Mouse (Mus musculus) forebrain, embryonic 13.5 days (tissue): ENCODE data around the gene Trpc6. TPM values are rescaled to one million over a fixed set of nuclear protein-coding genes. Genes with fewer than 3 reads are reported as not detected.

ENCODE experiments used
- ATAC-seq: fragments of 200-750 bp; cut with Nextera tagmentation; 2 replicates; pipeline ENCODE4 v1.8.0; 2017
- H3K27ac ChIP-seq: fragments of 300-500 bp; sonication (generic); 2 replicates; pipeline ENCODE4 v1.5.1; 2015; ENCODE audit warnings: inconsistent platforms, mild to moderate bottlenecking, moderate library complexity
- H3K27me3 ChIP-seq: fragments of 300-500 bp; sonication (generic); 2 replicates; pipeline ENCODE4 v1.6.1; 2015; ENCODE audit warnings: mild to moderate bottlenecking, inconsistent platforms
- H3K36me3 ChIP-seq: fragments of 300-500 bp; sonication (generic); 2 replicates; pipeline ENCODE4 v1.6.1; 2015; ENCODE audit warnings: mild to moderate bottlenecking, inconsistent platforms; ENCODE audit not compliant: poor library complexity, severe bottlenecking
- H3K4me1 ChIP-seq: fragments of 300-500 bp; sonication (generic); 2 replicates; pipeline ENCODE4 v1.6.1; 2015; ENCODE audit warnings: inconsistent platforms
- H3K4me2 ChIP-seq: fragments of 300-500 bp; sonication (generic); 2 replicates; pipeline ENCODE4 v1.6.1; 2015; ENCODE audit warnings: inconsistent platforms, mild to moderate bottlenecking, moderate library complexity
- H3K4me3 ChIP-seq: fragments of 300-500 bp; sonication (generic); 2 replicates; pipeline ENCODE4 v1.5.1; 2015; ENCODE audit warnings: mild to moderate bottlenecking, inconsistent platforms
- H3K9ac ChIP-seq: fragments of 300-500 bp; sonication (generic); 2 replicates; pipeline ENCODE4 v1.6.1; 2015; ENCODE audit warnings: mild to moderate bottlenecking, inconsistent platforms
- H3K9me3 ChIP-seq: fragments of 300-500 bp; sonication (generic); replicated peaks from 2 replicates; pipeline ENCODE4 v1.6.1; 2016; ENCODE audit warnings: inconsistent platforms
- WGBS: fragments of 180-500 bp; shearing (Covaris S2); methylation state at CpG from one replicate; pipeline ENCODE4 v1.1.7; 2015; 5-methylcytosine and 5-hydroxymethylcytosine counted together
- polyA plus RNA-seq: library from polyadenylated mRNA; unstranded; fragments of >200 nt; fragmentation: Nextera tagmentation; extraction: Ambion mirVana; gene quantifications from 2 replicates; pipeline ENCODE4 v1.2.1, GENCODE M21; 2015

Gene Trpc6
- 0.61 and 0.63 TPM in 2 replicates for polyA plus RNA-seq

GRCm38 (mm10) chr9:8544041-8544794 lies at the start of gene Trpc6:
Gene Trpc6 (plus strand): TSS chr9:8544142.
- Histone ChIP-seq H3K27me3 (peaks cover 8% of the 10 kb centered on the region), H3K4me1 (0 out of 2 replicates have a peak, but pooled peaks cover 13% of the 10 kb centered on the region), H3K4me3 (peak within 1 kb of the TSS; percentile 58), H3K9ac (peak within 1 kb of the TSS; percentile 71), H3K27ac (no peak within 1 kb of the TSS), H3K36me3 (no peaks in the 10 kb centered on the region), H3K4me2 (peak within 1 kb of the TSS; percentile 97), H3K9me3 (no peaks in the 10 kb centered on the region)
- WGBS, result under 1% methylated on average over 44 of the region's 44 CpGs
- peak; percentile 92 for ATAC-seq

GRCm38 (mm10) chr9:8520911-8521310 lies 23.0 kb upstream of the Trpc6 start:
- Histone ChIP-seq H3K4me1 (no peaks in the 10 kb centered on the region), H3K27me3 (no peaks in the 10 kb centered on the region), H3K9me3 (no peaks in the 10 kb centered on the region), H3K27ac (no peak overlapping the region), H3K4me3 (no peak overlapping the region), H3K4me2 (no peak overlapping the region), H3K9ac (no peak overlapping the region), H3K36me3 (no peaks in the 10 kb centered on the region)
- ATAC-seq, result no peak

- no peak overlapping the region for H3K9ac ChIP-seq
- ATAC-seq, result no peak
- no peak overlapping the region for H3K4me3 ChIP-seq
- H3K4me1 ChIP-seq, result no peaks in the 10 kb centered on the region
- H3K9me3 ChIP-seq, result no peaks in the 10 kb centered on the region
- WGBS, result 94% methylated on average over 1 of the region's 1 CpGs
- H3K27ac ChIP-seq, result no peak overlapping the region
- H3K36me3 ChIP-seq, result no peaks in the 10 kb centered on the region
- no peaks in the 10 kb centered on the region for H3K27me3 ChIP-seq
- no peak overlapping the region for H3K4me2 ChIP-seq
These were observed 10.3 kb upstream of the Trpc6 start for GRCm38 (mm10) chr9:8533670-8534069.

- H3K36me3 ChIP-seq, result no peaks in the 10 kb centered on the region
- WGBS, result 75% methylated on average over 2 of the region's 2 CpGs
- H3K27me3 ChIP-seq, result peaks cover 8% of the 10 kb centered on the region
- H3K4me3 ChIP-seq, result no peak overlapping the region
- H3K4me2 ChIP-seq, result peak overlapping the region; percentile 97; the same call in 1 of the 2 replicates
- no peak for ATAC-seq
- H3K9ac ChIP-seq, result no peak overlapping the region
- H3K27ac ChIP-seq, result no peak overlapping the region
- no peaks in the 10 kb centered on the region for H3K9me3 ChIP-seq
- H3K4me1 ChIP-seq, result 0 out of 2 replicates have a peak, but pooled peaks cover 13% of the 10 kb centered on the region
These were observed 1.3 kb downstream of the Trpc6 start for GRCm38 (mm10) chr9:8545236-8545635.

- Histone ChIP-seq H3K9ac (no peak overlapping the region), H3K9me3 (no peaks in the 10 kb centered on the region), H3K27ac (no peak overlapping the region), H3K4me1 (no peaks in the 10 kb centered on the region), H3K27me3 (no peaks in the 10 kb centered on the region), H3K36me3 (no peaks in the 10 kb centered on the region), H3K4me3 (no peak overlapping the region), H3K4me2 (no peak overlapping the region)
- ATAC-seq, result no peak
- 65% methylated on average over 1 of the region's 1 CpGs for WGBS
These were observed 14.6 kb downstream of the Trpc6 start for GRCm38 (mm10) chr9:8558574-8558973.

- Histone ChIP-seq H3K4me1 (no peaks in the 10 kb centered on the region), H3K9ac (no peak overlapping the region), H3K4me3 (no peak overlapping the region), H3K9me3 (no peaks in the 10 kb centered on the region), H3K4me2 (no peak overlapping the region), H3K36me3 (no peaks in the 10 kb centered on the region), H3K27ac (no peak overlapping the region), H3K27me3 (no peaks in the 10 kb centered on the region)
- 49% methylated on average over 6 of the region's 6 CpGs for WGBS
- ATAC-seq, result no peak
These were observed 48.7 kb downstream of the Trpc6 start for GRCm38 (mm10) chr9:8592618-8593017.

GRCm38 (mm10) chr9:8597089-8597488 lies 53.1 kb downstream of the Trpc6 start:
- Histone ChIP-seq H3K4me3 (no peak overlapping the region), H3K36me3 (no peaks in the 10 kb centered on the region), H3K27ac (no peak overlapping the region), H3K27me3 (no peaks in the 10 kb centered on the region), H3K4me1 (no peaks in the 10 kb centered on the region), H3K4me2 (no peak overlapping the region), H3K9me3 (no peaks in the 10 kb centered on the region), H3K9ac (no peak overlapping the region)
- peak; percentile 41; the same call in 1 of the 2 replicates for ATAC-seq
- 43% methylated on average over 1 of the region's 1 CpGs for WGBS

- H3K4me3 ChIP-seq, result no peak overlapping the region
- H3K9ac ChIP-seq, result no peak overlapping the region
- ATAC-seq, result no peak
- no peaks in the 10 kb centered on the region for H3K36me3 ChIP-seq
- H3K4me1 ChIP-seq, result no peaks in the 10 kb centered on the region
- no peak overlapping the region for H3K4me2 ChIP-seq
- H3K9me3 ChIP-seq, result no peaks in the 10 kb centered on the region
- H3K27me3 ChIP-seq, result no peaks in the 10 kb centered on the region
- no peak overlapping the region for H3K27ac ChIP-seq
These were observed 63.0 kb downstream of the Trpc6 start for GRCm38 (mm10) chr9:8606816-8607491.

- no peaks in the 10 kb centered on the region for H3K9me3 ChIP-seq
- 41% methylated on average over 2 of the region's 2 CpGs for WGBS
- H3K4me3 ChIP-seq, result no peak overlapping the region
- ATAC-seq, result 0 out of 2 replicates have a peak, but pooled peaks have one; percentile 13
- no peaks in the 10 kb centered on the region for H3K27me3 ChIP-seq
- H3K27ac ChIP-seq, result no peak overlapping the region
- H3K4me2 ChIP-seq, result no peak overlapping the region
- no peaks in the 10 kb centered on the region for H3K4me1 ChIP-seq
- no peak overlapping the region for H3K9ac ChIP-seq
- no peaks in the 10 kb centered on the region for H3K36me3 ChIP-seq
These were observed 90.4 kb downstream of the Trpc6 start for GRCm38 (mm10) chr9:8634344-8634743.

- Histone ChIP-seq H3K9me3 (no peaks in the 10 kb centered on the region), H3K4me1 (no peaks in the 10 kb centered on the region), H3K9ac (no peak overlapping the region), H3K27ac (no peak overlapping the region), H3K4me3 (no peak overlapping the region), H3K27me3 (no peaks in the 10 kb centered on the region), H3K4me2 (no peak overlapping the region), H3K36me3 (no peaks in the 10 kb centered on the region)
- WGBS, result 84% methylated on average over 5 of the region's 5 CpGs
- ATAC-seq, result 0 out of 2 replicates have a peak, but pooled peaks have one; percentile 27
These were observed 99.5 kb downstream of the Trpc6 start for GRCm38 (mm10) chr9:8643453-8643852.

- Histone ChIP-seq H3K4me2 (no peak overlapping the region), H3K27me3 (no peaks in the 10 kb centered on the region), H3K4me1 (no peaks in the 10 kb centered on the region)
These were observed 111.4 kb downstream of the Trpc6 start for GRCm38 (mm10) chr9:8655347-8655746.

GRCm38 (mm10) chr9:8672944-8673343 lies 129.0 kb downstream of the Trpc6 start:
- no peaks in the 10 kb centered on the region for H3K36me3 ChIP-seq
- no peaks in the 10 kb centered on the region for H3K27me3 ChIP-seq
- ATAC-seq, result no peak
- no peaks in the 10 kb centered on the region for H3K4me1 ChIP-seq
- no peak overlapping the region for H3K9ac ChIP-seq
- H3K4me2 ChIP-seq, result no peak overlapping the region
- H3K4me3 ChIP-seq, result no peak overlapping the region
- no peak overlapping the region for H3K27ac ChIP-seq
- WGBS, result 83% methylated on average over 1 of the region's 1 CpGs
- no peaks in the 10 kb centered on the region for H3K9me3 ChIP-seq

More at GRCm38 (mm10) chr9:8655347-8655746, 111.4 kb downstream of the Trpc6 start:
- H3K9ac ChIP-seq, result no peak overlapping the region
- H3K9me3 ChIP-seq, result no peaks in the 10 kb centered on the region
- ATAC-seq, result no peak
- no peaks in the 10 kb centered on the region for H3K36me3 ChIP-seq
- H3K4me3 ChIP-seq, result no peak overlapping the region
- no peak overlapping the region for H3K27ac ChIP-seq
